Mouse (Mus musculus): ENCODE data around the gene Wbp1.

GRCm38 (mm10) chr6:83171063-83171462 is 49.7 kb upstream of the Wbp1 start:
- TF ChIP-seq CTCF (IDR thresholded peaks at IDR 0.05) (no peak), EP300 (IDR thresholded peaks at IDR 0.05; ENCODE audit: insufficient read depth, low read depth, low read length) (no peak), POLR2A (IDR thresholded peaks at IDR 0.05; ENCODE audit: insufficient read depth, low read depth, low read length) (no peak)

All from heart, adult 2 months (tissue).